Mouse (Mus musculus) lung, embryonic 14.5 days (tissue): ENCODE measurements around the gene Fxyd2. TPM values are rescaled to one million over a fixed set of nuclear protein-coding genes. Genes with fewer than 3 reads are reported as not detected.
A peak's percentile ranks its signal among the peaks of the same experiment; 100 is the strongest.

Source experiments
- ATAC-seq: fragments of 200-750 bp; cut with Nextera tagmentation; 2 replicates; pipeline ENCODE4 v1.8.0; 2017; ENCODE audit warnings: mild to moderate bottlenecking, moderate TSS enrichment, moderate library complexity; ENCODE audit not compliant: insufficient read depth
- DNase-seq: peaks from one replicate; pipeline ENCODE4 v3.0.0-alpha.2; 2015
- H3K27ac ChIP-seq: fragments of 300-500 bp; sonication (generic); 2 replicates; pipeline ENCODE4 v1.5.1; 2014; ENCODE audit warnings: low read depth, mild to moderate bottlenecking, moderate library complexity
- H3K27me3 ChIP-seq: fragments of 300-500 bp; sonication (generic); 2 replicates; pipeline ENCODE4 v1.6.1; 2014; ENCODE audit warnings: low read length, control low read depth; ENCODE audit not compliant: insufficient read depth
- H3K36me3 ChIP-seq: fragments of 300-500 bp; sonication (generic); 2 replicates; pipeline ENCODE4 v1.6.1; 2014; ENCODE audit warnings: control low read depth; ENCODE audit not compliant: insufficient read depth
- H3K4me1 ChIP-seq: fragments of 300-500 bp; sonication (generic); 2 replicates; pipeline ENCODE4 v1.6.1; 2014; ENCODE audit warnings: antibody characterized with exemption, control low read depth; ENCODE audit not compliant: insufficient read depth
- H3K4me2 ChIP-seq: fragments of 300-500 bp; sonication (generic); 2 replicates; pipeline ENCODE4 v1.6.1; 2014; ENCODE audit warnings: mild to moderate bottlenecking
- H3K4me3 ChIP-seq: fragments of 300-500 bp; sonication (generic); 2 replicates; pipeline ENCODE4 v1.5.1; 2014; ENCODE audit warnings: low read depth, low read length
- H3K9ac ChIP-seq: fragments of 300-500 bp; sonication (generic); 2 replicates; pipeline ENCODE4 v1.6.1; 2014
- H3K9me3 ChIP-seq: fragments of 300-500 bp; sonication (generic); 2 replicates; pipeline ENCODE4 v1.6.1; 2016; ENCODE audit warnings: low read depth, low read length, control low read depth
- CTCF ChIP-seq: IDR thresholded peaks from 2 replicates; pipeline ENCODE4 v1.5.1; 2016; ENCODE audit warnings: antibody characterized with exemption, low read depth
- WGBS: fragments of 180-500 bp; shearing (Covaris S2); extraction: QIAGEN DNeasy Blood & Tissue Kit; methylation state at CpG from one replicate; pipeline ENCODE4 v1.1.7; 2014; 5-methylcytosine and 5-hydroxymethylcytosine counted together
- polyA plus RNA-seq: library from polyadenylated mRNA; unstranded; fragments of >200 nt; fragmentation: Nextera tagmentation; extraction: Ambion mirVana; gene quantifications from 2 replicates; pipeline ENCODE4 v1.2.1, GENCODE M21; 2014

Fxyd2 gene
- polyA plus RNA-seq, 1 experiment from 2014 or later: 1.5 TPM

DNA sequence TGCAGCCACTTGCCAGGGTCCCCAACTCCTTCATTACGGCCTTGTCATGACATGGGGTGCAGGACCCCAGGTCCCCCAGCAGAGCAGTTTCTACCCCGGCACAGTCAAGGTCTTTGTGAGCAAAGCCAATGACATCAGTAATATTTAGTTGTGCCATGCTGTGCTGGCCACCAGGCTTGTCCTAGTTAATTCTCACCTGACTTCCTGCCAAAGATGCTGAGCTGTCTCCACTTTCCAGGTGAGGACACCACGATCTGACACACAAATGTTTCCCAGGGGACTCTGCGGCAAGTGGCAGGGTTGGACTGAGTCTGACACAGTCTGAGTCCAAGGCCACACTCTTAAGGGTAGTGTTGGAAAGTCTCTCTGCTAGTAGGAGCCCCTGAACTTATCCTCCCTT is 27.0 kb downstream of the Fxyd2 start, which contains the start of gene Dscaml1:
Gene Dscaml1 (plus strand): TSS at position 173 of the 400 bp plus-strand sequence.
- H3K36me3 ChIP-seq: no peaks in the 10 kb centered on the region

GRCm38 (mm10) chr9:45429392-45429791 is 29.9 kb downstream of the Fxyd2 start:
- TF ChIP-seq CTCF: no peak
- no peak overlapping the region for H3K4me2 ChIP-seq
- H3K36me3 ChIP-seq: no peaks in the 10 kb centered on the region
- DNase-seq (no peak), ATAC-seq (no peak)
- H3K9ac ChIP-seq: no peak overlapping the region
- H3K27ac ChIP-seq: no peak overlapping the region
- H3K4me1 ChIP-seq: no peaks in the 10 kb centered on the region
- H3K4me3 ChIP-seq: no peak overlapping the region
- H3K27me3 ChIP-seq: peaks cover 52% of the 10 kb centered on the region
- WGBS: 20% methylated on average over 5 of the region's 5 CpGs
- H3K9me3 ChIP-seq: no peaks in the 10 kb centered on the region

More for the DNA sequence above, 27.0 kb downstream of the Fxyd2 start, which contains the start of gene Dscaml1:
- H3K9me3 ChIP-seq: no peaks in the 10 kb centered on the region
- H3K4me1 ChIP-seq: no peaks in the 10 kb centered on the region
- H3K27me3 ChIP-seq: peaks cover 33% of the 10 kb centered on the region
- no peak within 1 kb of the TSS for H3K4me2 ChIP-seq
- H3K9ac ChIP-seq: no peak within 1 kb of the TSS
- no peak within 1 kb of the TSS for H3K27ac ChIP-seq
- WGBS: 78% methylated on average over 4 of the region's 4 CpGs
- no peak for ATAC-seq
- no peak for DNase-seq
- H3K4me3 ChIP-seq: no peak within 1 kb of the TSS
- TF ChIP-seq CTCF: no peak

GRCm38 (mm10) chr9:45429951-45430697 is 30.7 kb downstream of the Fxyd2 start:
- 2% methylated on average over 53 of the region's 54 CpGs for WGBS
- H3K36me3 ChIP-seq: no peaks in the 10 kb centered on the region
- TF ChIP-seq CTCF: no peak
- H3K27ac ChIP-seq: no peak overlapping the region
- peaks cover 52% of the 10 kb centered on the region for H3K27me3 ChIP-seq
- H3K4me3 ChIP-seq: peak overlapping the region; percentile 35
- DNase-seq (peak; percentile 31), ATAC-seq (no peak)
- H3K9me3 ChIP-seq: no peaks in the 10 kb centered on the region
- no peak overlapping the region for H3K9ac ChIP-seq
- H3K4me1 ChIP-seq: no peaks in the 10 kb centered on the region
- peak overlapping the region; percentile 67 for H3K4me2 ChIP-seq

DNA sequence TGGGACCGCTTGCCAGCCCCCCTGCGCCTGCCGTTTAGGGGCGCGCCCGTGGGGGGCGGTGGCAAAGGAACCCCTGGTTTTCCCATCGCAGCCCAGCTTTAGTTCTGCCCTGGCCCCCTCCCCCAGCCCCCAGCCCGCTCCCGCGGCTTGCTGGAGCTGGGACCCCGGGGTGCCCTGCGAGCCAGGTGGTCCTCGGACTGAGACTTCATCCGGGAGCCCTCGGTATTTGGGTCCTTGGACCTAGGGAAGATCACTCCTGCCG is 31.2 kb downstream of the Fxyd2 start:
- Histone ChIP-seq H3K9me3 (no peaks in the 10 kb centered on the region), H3K4me1 (no peaks in the 10 kb centered on the region), H3K36me3 (no peaks in the 10 kb centered on the region), H3K4me3 (peak overlapping the region; percentile 35), H3K27ac (no peak overlapping the region), H3K9ac (no peak overlapping the region), H3K4me2 (peak overlapping the region; percentile 67), H3K27me3 (peaks cover 52% of the 10 kb centered on the region)
- under 1% methylated on average over 17 of the region's 17 CpGs for WGBS
- ATAC-seq (no peak), DNase-seq (no peak)
- no peak for TF ChIP-seq CTCF

DNA sequence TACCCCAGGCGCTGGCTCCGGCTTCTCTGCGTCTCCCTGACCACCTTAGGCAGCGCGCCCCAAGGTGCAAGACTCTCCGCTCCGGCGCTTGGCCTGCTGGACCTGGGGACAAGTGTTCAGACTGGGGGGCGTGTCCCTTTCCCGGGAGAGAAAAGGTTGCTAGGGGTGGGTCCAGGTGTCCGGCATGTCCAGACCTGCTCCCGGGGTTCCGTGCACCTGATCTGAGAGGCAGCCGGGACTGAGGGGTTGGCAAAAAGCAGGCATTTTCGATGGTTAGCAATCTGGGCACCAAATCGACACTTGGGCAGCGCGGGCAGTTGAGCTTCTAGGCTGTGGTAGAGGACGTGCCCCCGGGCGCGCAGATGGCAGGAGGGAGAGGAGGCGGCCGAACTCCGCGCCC is 31.7 kb downstream of the Fxyd2 start:
- H3K27me3 ChIP-seq: peaks cover 52% of the 10 kb centered on the region
- H3K4me2 ChIP-seq: peak overlapping the region; percentile 67
- no peak for TF ChIP-seq CTCF
- H3K4me3 ChIP-seq: peak overlapping the region; percentile 35
- no peaks in the 10 kb centered on the region for H3K4me1 ChIP-seq
- whole genome bisulfite sequencing: 4% methylated on average over 26 of the region's 26 CpGs
- no peaks in the 10 kb centered on the region for H3K9me3 ChIP-seq
- no peak overlapping the region for H3K27ac ChIP-seq
- no peaks in the 10 kb centered on the region for H3K36me3 ChIP-seq
- DNase-seq (no peak), ATAC-seq (no peak)
- no peak overlapping the region for H3K9ac ChIP-seq

DNA sequence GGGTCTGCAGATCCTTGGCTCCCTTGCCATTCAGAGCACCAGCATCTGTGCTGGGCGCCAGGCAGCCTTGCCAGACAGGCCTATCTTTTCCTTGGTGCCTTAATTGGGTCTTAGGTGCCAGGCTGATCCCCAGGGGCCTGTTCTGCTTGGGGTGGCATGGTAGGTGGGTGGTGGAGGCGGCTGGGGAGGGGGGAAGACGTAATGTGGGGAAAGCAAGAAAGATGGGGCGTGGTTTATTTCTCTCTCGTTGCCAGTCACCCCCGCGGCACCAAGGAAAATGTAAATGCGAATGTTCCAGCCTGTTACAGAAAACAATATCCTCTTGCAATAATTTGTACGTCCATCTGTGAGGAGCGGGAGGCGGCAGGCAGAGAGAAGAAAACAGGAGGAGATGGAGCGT is 33.2 kb downstream of the Fxyd2 start:
- TF ChIP-seq CTCF: no peak
- Histone ChIP-seq H3K9ac (no peak overlapping the region), H3K27me3 (peaks cover 48% of the 10 kb centered on the region), H3K4me1 (no peaks in the 10 kb centered on the region), H3K27ac (no peak overlapping the region), H3K4me2 (no peak overlapping the region), H3K36me3 (no peaks in the 10 kb centered on the region), H3K9me3 (no peaks in the 10 kb centered on the region), H3K4me3 (no peak overlapping the region)
- no peak for ATAC-seq
- 71% methylated on average over 12 of the region's 12 CpGs for WGBS
- DNase-seq: no peak

GRCm38 (mm10) chr9:45433119-45433518 is 33.6 kb downstream of the Fxyd2 start:
- no peak for TF ChIP-seq CTCF
- no peaks in the 10 kb centered on the region for H3K9me3 ChIP-seq
- H3K9ac ChIP-seq: no peak overlapping the region
- ATAC-seq (no peak), DNase-seq (no peak)
- no peak overlapping the region for H3K27ac ChIP-seq
- WGBS: 83% methylated on average over 9 of the region's 9 CpGs
- H3K4me3 ChIP-seq: no peak overlapping the region
- no peaks in the 10 kb centered on the region for H3K36me3 ChIP-seq
- H3K4me1 ChIP-seq: no peaks in the 10 kb centered on the region
- no peak overlapping the region for H3K4me2 ChIP-seq
- peaks cover 48% of the 10 kb centered on the region for H3K27me3 ChIP-seq

GRCm38 (mm10) chr9:45434171-45434570 is 34.7 kb downstream of the Fxyd2 start:
- Histone ChIP-seq H3K36me3 (no peaks in the 10 kb centered on the region), H3K27ac (no peak overlapping the region), H3K4me3 (no peak overlapping the region), H3K27me3 (peaks cover 42% of the 10 kb centered on the region), H3K9ac (no peak overlapping the region), H3K4me1 (no peaks in the 10 kb centered on the region), H3K4me2 (no peak overlapping the region), H3K9me3 (no peaks in the 10 kb centered on the region)
- 67% methylated on average over 2 of the region's 2 CpGs for WGBS
- no peak for ATAC-seq
- TF ChIP-seq CTCF: no peak
- no peak for DNase-seq
